Mouse (Mus musculus): ENCODE data around the gene Scp2.

Gene Scp2

DNA sequence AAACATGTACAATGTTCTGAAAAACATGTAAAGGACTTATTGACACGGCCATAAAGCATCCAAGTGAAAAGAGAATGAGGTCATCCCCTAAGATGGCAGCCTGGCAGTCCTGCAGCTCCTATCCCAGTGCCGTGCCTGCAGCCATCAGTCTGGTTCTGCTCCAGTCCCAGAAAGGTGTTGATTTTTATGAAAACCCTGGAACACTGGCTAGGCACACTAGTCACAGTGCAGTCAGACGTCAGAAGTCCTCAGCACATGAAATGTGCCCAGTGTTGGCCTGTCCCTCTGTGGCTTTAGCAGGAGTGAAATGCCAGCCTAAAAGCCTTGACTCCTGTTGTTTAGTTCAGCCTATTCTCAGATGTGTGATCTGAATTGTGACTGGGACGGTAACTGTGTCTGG is 84.0 kb downstream of the Scp2 start:
- DNase-seq (ENCODE audit: low read depth, low spot score): peak; percentile 34

DNA sequence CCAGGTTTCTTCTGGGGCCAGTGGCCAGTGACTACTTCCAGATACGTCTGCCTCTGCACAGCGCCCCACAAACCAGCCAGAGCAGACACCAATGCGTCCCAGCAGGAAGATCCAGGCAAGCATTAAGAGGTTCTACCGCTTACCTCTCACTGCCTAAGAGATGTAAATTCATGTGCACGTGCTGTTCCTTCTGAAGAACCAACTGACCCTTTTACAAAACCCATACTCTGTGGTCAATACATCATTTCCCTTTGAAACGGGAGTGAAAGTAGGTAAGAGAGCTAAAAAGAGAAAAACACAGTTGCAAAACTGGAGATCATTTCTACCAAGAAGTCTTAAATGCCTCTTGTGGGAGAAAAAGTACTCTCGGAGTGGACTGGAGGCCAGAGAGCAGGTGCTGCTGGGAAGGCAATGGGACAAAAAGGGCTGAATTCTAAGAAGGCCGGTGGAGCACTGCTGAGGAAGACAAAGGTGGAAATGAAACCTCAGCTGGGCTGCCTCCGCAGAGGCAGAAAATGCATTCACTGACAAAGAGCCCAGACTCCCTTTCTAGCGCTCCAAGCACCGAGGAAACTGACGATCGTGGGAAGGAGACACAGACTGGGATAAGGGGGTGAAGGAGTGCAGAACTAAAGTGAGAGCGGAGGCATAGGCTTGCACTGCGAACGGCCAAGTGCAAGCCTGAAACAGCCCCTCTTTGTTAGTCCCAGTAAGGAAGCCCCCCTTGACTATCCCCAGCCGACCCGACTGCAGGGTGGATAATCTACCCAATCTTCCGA is 85.0 kb downstream of the Scp2 start:
- DNase-seq (ENCODE audit: low read depth, low spot score): peak; percentile 81

DNA sequence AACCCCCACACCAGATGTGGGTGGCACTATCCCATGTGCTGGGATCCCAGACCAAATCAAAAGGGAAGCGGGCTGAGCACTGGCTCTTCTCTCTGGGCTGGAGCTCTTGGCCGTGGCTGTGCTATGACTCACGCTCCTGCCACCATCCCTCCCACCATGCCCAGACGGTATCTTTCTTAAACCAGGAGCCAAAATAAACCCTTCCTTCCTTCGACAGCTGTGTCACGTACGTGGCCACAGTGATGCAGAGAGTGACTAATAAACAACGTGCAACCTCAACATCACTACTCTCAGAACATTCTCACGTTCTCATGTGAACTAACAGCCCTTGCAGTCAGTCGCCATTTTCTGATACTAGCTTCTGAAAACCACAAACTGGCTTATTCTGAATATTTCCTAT is 86.6 kb downstream of the Scp2 start:
- DNase-seq (ENCODE audit: low read depth, low spot score): peak; percentile 87

GRCm38 (mm10) chr4:108057247-108057646 is 87.6 kb downstream of the Scp2 start:
- DNase-seq (ENCODE audit: low read depth, low spot score): peak; percentile 75

- DNase-seq (ENCODE audit: low read depth, low spot score): no peak
Observed at GRCm38 (mm10) chr4:108055873-108056272, 88.9 kb downstream of the Scp2 start.

DNA sequence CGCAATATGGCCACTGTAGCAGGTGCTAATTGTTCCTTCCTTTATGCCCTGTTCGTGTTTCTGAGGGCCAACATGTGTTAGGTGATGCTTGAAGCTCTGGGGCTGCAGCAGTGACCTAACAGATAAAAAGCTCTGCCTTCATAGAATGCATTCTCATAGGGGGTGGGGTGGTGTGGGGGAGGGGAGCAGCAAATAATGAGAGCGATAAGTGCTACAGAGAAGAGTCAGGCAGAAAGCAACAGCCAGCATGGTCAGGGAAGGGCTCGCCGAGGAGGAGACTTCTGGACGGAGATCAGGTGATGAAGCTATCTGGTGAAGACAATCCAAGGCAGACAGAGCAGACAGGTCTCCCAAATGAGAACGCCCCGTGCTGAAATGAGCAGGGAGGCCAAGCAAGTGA is 92.1 kb downstream of the Scp2 start:
- DNase-seq (ENCODE audit: low read depth, low spot score): no peak

DNA sequence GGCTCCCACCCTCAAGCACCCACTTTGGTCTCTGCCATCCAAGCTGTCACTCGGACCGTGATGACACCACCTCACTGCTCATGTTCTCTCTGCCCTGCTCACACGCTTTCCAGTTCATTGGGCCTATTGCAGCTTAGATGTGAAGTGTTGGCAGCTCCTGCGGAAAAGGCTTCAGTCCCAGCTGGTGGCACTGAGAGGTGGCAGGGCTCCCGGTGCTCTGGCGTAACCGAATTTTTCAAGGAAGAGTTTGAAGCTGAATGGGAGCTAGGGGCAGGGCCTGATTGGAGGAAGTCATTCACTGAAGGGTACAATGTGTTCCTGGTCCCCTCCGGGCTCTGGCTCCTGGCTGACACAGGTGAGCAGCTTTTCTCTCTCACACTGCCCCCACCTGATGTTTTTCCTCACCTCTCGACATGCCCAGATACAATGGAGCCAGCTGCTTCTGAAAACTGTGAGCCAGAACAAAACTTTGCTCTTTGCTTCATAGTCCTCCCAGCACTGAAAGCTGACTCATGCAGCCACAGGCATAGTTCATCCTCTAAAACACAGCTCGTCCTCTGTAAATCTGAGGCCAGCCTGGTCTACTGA is 93.0 kb downstream of the Scp2 start:
- peak; percentile 92 for DNase-seq (ENCODE audit: low read depth, low spot score)

DNA sequence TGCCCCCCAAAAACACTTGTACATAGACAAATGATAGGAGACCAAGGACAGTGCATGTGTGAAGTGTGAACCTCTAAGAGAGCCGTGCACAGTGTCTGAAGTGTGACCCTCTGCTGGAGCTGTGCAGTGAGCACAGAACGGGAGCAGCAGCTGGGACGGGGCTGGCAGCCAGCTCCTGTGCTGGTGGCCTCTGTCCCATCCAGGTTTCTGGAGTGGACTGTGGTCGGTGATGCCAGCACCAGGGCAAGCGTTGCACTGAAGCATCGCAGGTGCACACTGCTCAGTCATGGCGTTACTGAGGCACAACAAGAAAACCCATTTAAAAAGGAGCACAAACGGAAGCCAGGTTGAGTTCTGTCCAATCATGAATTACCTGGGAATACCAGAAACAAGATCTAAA is 98.7 kb downstream of the Scp2 start:
- DNase-seq (ENCODE audit: low read depth, low spot score): no peak

- DNase-seq (ENCODE audit: low read depth, low spot score): no peak
Observed at GRCm38 (mm10) chr4:108045136-108046107, 99.4 kb downstream of the Scp2 start.

GRCm38 (mm10) chr4:108037027-108037426 is 107.8 kb downstream of the Scp2 start:
- DNase-seq (ENCODE audit: low read depth, low spot score): no peak

- peak; percentile 77 for DNase-seq (ENCODE audit: low read depth, low spot score)
Observed at GRCm38 (mm10) chr4:108033041-108033764, 111.6 kb downstream of the Scp2 start.

DNA sequence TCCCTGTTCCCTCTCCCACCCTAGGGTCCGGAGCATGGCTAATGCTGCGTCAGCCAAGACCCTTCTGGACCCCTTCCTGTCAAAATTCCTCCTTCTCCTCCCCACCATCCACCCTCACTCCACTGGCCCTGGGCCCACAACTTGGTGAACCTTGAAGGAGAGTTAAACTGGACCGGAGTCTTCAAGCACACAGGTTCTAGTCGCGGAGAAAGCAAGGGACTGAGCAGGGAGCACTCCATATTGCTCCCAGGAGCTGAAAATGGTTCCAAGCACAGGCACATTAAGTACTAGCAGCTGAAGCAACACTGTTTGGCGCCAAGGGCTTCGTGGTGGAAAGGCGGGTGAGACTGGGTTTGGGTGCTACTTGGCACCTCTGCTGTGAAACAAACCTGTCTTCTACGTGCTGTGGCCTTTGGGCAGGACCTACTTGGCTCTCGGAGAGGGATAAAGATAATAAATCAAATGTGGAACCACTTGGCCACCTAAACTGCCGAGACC is 112.4 kb downstream of the Scp2 start:
- no peak for DNase-seq (ENCODE audit: low read depth, low spot score)

- peak; percentile 56 for DNase-seq (ENCODE audit: low read depth, low spot score)
Observed at GRCm38 (mm10) chr4:108031502-108032351, 113.1 kb downstream of the Scp2 start.

DNA sequence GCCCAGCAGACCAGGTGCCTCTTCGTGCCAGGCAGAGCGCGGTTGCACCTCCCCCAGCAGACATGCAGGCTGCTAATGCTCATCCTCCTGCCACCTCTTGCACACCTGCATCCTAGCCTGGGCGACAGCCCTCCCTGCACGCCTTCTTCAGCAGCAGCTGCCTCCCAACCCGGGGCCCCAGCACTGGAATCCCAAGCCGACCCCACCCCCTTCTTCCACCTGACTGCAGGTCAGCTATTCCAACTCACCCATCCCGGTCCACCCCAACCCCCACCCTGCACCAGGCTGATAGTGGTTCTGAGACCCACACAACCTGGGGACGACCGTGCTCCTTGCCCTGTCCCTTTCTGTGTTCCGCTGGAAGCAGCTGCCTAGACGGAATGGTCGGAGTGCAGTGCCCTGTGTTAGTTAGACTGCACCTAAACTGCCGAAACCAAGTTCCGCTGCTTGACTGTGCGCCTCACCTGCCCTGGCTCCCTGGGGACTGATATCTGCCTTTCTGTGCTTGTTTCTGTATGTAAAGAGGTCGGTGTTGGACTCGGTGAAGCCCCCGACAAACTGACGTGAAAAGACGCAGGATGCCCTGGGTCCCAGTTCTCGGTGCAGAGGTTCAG is 113.8 kb downstream of the Scp2 start:
- no peak for DNase-seq (ENCODE audit: low read depth, low spot score)

DNA sequence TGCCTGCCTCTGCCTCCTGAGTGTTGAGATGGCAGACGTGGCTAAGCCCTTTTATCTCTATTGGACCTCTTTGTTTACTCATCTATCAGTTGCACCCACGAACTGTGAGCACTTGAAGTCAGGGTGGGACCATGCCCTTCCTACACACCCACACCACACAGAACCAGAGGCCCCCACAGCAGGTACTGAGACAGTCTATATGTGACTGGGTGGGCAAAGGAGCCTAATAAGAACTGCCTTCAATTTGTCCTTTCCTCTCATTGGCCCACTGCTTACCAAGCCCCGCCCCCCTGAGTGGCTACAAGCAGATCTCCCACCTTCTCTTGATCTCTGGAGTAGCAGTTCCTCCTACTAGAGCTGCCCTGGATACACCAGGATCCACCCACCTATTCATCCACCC is 118.6 kb downstream of the Scp2 start:
- DNase-seq (ENCODE audit: low read depth, low spot score): no peak

- DNase-seq (ENCODE audit: low read depth, low spot score): no peak
Observed at GRCm38 (mm10) chr4:108025269-108025668, 119.5 kb downstream of the Scp2 start.

- DNase-seq (ENCODE audit: low read depth, low spot score): no peak
Observed at GRCm38 (mm10) chr4:108024641-108025040, 120.2 kb downstream of the Scp2 start.

DNA sequence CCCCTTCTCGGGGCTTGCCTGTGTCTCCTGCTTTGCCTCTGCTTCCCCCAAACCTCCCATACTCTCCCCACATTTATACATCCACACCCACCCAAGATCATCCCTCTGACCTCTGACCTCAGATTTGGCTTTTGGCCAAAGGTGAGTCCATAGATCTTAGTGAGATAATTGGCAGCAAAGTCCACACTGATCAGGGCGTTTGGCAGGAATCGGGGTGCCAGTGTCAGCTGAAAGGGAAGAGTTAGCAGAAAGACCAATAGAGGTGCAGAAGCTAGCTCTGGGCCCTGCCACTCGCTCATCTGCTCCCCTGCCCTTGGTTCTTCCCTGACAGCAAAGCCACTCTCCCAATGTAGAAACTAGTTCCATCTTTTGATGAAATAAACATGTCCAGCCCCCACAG is 121.6 kb downstream of the Scp2 start:
- no peak for DNase-seq (ENCODE audit: low read depth, low spot score)

- DNase-seq (ENCODE audit: low read depth, low spot score): no peak
Observed at GRCm38 (mm10) chr4:108020178-108020577, 124.6 kb downstream of the Scp2 start.
